Mouse (Mus musculus): Measurements from ENCODE around the gene Mmp12. TPM values are rescaled to one million over a fixed set of nuclear protein-coding genes. Genes with fewer than 3 reads are reported as not detected.
"Not testable (repeated sequence)": the region's sequence is repeated elsewhere in the genome, so short reads cannot be mapped to it uniquely, and the experiment has no call there.

Mmp12 gene
- polyA plus RNA-seq (2012; ENCODE audit: insufficient read depth, insufficient read length, missing spikeins): 2.3 TPM in 1 of 2 replicates, not detected in the other

GRCm38 (mm10) chr9:7344107-7344506, at the start of gene Mmp12:
Mmp12 (plus strand) TSS chr9:7344381.
- H3K4me3 ChIP-seq (ENCODE audit: insufficient read depth, low read depth, low read length): no peak within 1 kb of the TSS
- H3K4me1 ChIP-seq (ENCODE audit: control insufficient read depth, insufficient read depth, insufficient read length, low read length): no peaks in the 10 kb centered on the region
- no peak within 1 kb of the TSS for H3K27ac ChIP-seq (replicated peaks; ENCODE audit: low read depth, low read length)

- H3K27ac ChIP-seq (replicated peaks; ENCODE audit: low read depth, low read length): no peak overlapping the region
- H3K4me3 ChIP-seq (ENCODE audit: insufficient read depth, low read depth, low read length): no peak overlapping the region
- no peaks in the 10 kb centered on the region for H3K4me1 ChIP-seq (ENCODE audit: control insufficient read depth, insufficient read depth, insufficient read length, low read length)
Measured at GRCm38 (mm10) chr9:7331847-7332246, 12.3 kb upstream of the Mmp12 start.

GRCm38 (mm10) chr9:7335766-7336680, 8.2 kb upstream of the Mmp12 start:
- Histone ChIP-seq H3K27ac (replicated peaks; ENCODE audit: low read depth, low read length) (no peak overlapping the region), H3K4me3 (ENCODE audit: insufficient read depth, low read depth, low read length) (no peak overlapping the region), H3K4me1 (ENCODE audit: control insufficient read depth, insufficient read depth, insufficient read length, low read length) (no peaks in the 10 kb centered on the region)

GRCm38 (mm10) chr9:7336740-7337483, 7.3 kb upstream of the Mmp12 start:
- Histone ChIP-seq H3K4me3 (ENCODE audit: insufficient read depth, low read depth, low read length) (no peak overlapping the region), H3K4me1 (ENCODE audit: control insufficient read depth, insufficient read depth, insufficient read length, low read length) (no peaks in the 10 kb centered on the region), H3K27ac (replicated peaks; ENCODE audit: low read depth, low read length) (no peak overlapping the region; the same call in 1 of the 2 replicates)

- no peak overlapping the region for H3K27ac ChIP-seq (replicated peaks; ENCODE audit: low read depth, low read length)
- H3K4me3 ChIP-seq (ENCODE audit: insufficient read depth, low read depth, low read length): no peak overlapping the region
- no peaks in the 10 kb centered on the region for H3K4me1 ChIP-seq (ENCODE audit: control insufficient read depth, insufficient read depth, insufficient read length, low read length)
Measured at GRCm38 (mm10) chr9:7345513-7345912, 1.3 kb downstream of the Mmp12 start.

- Histone ChIP-seq H3K4me3 (ENCODE audit: insufficient read depth, low read depth, low read length) (no peak overlapping the region), H3K27ac (replicated peaks; ENCODE audit: low read depth, low read length) (no peak overlapping the region), H3K4me1 (ENCODE audit: control insufficient read depth, insufficient read depth, insufficient read length, low read length) (no peaks in the 10 kb centered on the region)
Measured at GRCm38 (mm10) chr9:7354535-7354934, 10.4 kb downstream of the Mmp12 start.

- no peak within 1 kb of the TSS for H3K4me3 ChIP-seq (ENCODE audit: insufficient read depth, low read depth, low read length)
- H3K27ac ChIP-seq (replicated peaks; ENCODE audit: low read depth, low read length): no peak within 1 kb of the TSS
- no peaks in the 10 kb centered on the region for H3K4me1 ChIP-seq (ENCODE audit: control insufficient read depth, insufficient read depth, insufficient read length, low read length)
Measured at GRCm38 (mm10) chr9:7387947-7388346, 43.8 kb downstream of the Mmp12 start, which contains the start of gene Mmp1b. Mmp1b (minus strand) TSS chr9:7388047.

GRCm38 (mm10) chr9:7396556-7396955, 52.4 kb downstream of the Mmp12 start:
- not testable (repeated sequence) for H3K27ac ChIP-seq (replicated peaks; ENCODE audit: low read depth, low read length); H3K4me1 ChIP-seq (ENCODE audit: control insufficient read depth, insufficient read depth, insufficient read length, low read length); H3K4me3 ChIP-seq (ENCODE audit: insufficient read depth, low read depth, low read length)

Other genes with a start within 250 kb of the Mmp12 start
- gene Dync2h1, start 159.9 kb upstream of the Mmp12 start, polyA plus RNA-seq (2012; ENCODE audit: insufficient read depth, insufficient read length, missing spikeins): 0.58 and 0.79 TPM in 2 replicates
- 58.2 and 71.9 TPM in 2 replicates for gene Dcun1d5, start 159.9 kb upstream of the Mmp12 start, polyA plus RNA-seq (2012; ENCODE audit: insufficient read depth, insufficient read length, missing spikeins)
- gene Mmp13, start 71.9 kb upstream of the Mmp12 start, polyA plus RNA-seq (2012; ENCODE audit: insufficient read depth, insufficient read length, missing spikeins): 0.52 TPM in 1 of 2 replicates, not detected in the other
- not detected in 2 replicates for gene Mmp1b, start 43.7 kb downstream of the Mmp12 start, polyA plus RNA-seq (2012; ENCODE audit: insufficient read depth, insufficient read length, missing spikeins)
- 5.9 and 12.8 TPM in 2 replicates for gene Mmp3, start 101.4 kb downstream of the Mmp12 start, polyA plus RNA-seq (2012; ENCODE audit: insufficient read depth, insufficient read length, missing spikeins)
- gene Mmp10, start 158.0 kb downstream of the Mmp12 start, polyA plus RNA-seq (2012; ENCODE audit: insufficient read depth, insufficient read length, missing spikeins): not detected in 2 replicates
- gene Mmp8, start 214.1 kb downstream of the Mmp12 start, polyA plus RNA-seq (2012; ENCODE audit: insufficient read depth, insufficient read length, missing spikeins): not detected in 2 replicates
- gene Mmp27, start 227.0 kb downstream of the Mmp12 start, polyA plus RNA-seq (2012; ENCODE audit: insufficient read depth, insufficient read length, missing spikeins): not detected in 2 replicates